Comparison of ENCODE assay signal across 25 mouse cellular contexts in the genomic region with DNA sequence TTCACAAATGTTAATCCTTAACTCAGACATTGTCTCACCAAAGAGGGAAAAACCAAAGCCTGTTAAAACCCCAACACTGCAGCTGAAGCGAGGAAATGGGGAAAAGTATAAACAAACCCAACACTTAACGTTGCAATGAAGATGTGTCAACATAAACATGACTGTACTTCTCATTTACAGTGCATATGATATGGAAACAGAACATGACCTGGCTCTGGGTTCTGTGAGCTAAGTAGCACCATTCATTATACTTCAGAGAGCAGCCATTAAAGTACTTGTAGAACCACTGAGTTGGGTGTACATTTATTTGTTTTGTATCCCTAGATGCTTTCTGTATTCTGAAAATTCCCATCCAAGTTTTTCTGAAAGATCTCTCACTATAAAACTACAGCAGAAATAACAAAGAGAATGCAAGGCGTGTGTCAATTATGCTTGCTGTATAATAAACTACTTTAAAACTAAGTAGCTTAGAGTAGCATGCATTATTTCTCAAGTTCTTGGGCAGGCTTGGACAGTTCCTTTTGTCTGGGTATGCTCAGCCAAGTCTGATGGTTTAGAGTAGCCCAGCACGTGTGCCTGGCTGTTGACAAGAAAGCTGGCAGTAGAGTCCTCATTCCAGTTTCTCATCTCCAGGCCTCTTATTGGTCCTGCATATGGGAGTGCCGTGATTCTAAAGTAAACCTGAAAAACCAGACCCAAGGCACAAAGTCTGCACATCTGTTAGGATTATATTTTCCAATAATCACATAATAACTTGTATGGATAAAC.
DNase-seq lines count a peak whose midpoint lies in the region; ATAC-seq and TF ChIP-seq lines count a peak whose summit lies in the region.
"Had no signal": no experiment of that assay in that cellular context is flagged by ENCODE, and none has a peak within 500 bp of the region (broad histone marks: within the 10 kb centered on the region; RNA-seq: fewer than 3 reads in every experiment).

No protein-coding gene starts in this region.

- H3K9ac ChIP-seq in embryonic facial prominence, embryonic 13.5 days = no peak overlapping the region
- H3K9ac ChIP-seq in lung, embryonic 14.5 days = no peak overlapping the region
- no peak overlapping the region for H3K9ac ChIP-seq in embryonic facial prominence, embryonic 14.5 days (ENCODE audit: low read depth, low read length)
- H3K9ac ChIP-seq in stomach, embryonic 16.5 days (ENCODE audit: low read length) = no peak overlapping the region
- H3K9ac ChIP-seq: embryonic facial prominence, embryonic 12.5 days; forebrain, embryonic 13.5 days; forebrain, embryonic 15.5 days; forebrain, postnatal 0 days had no signal

- no peak overlapping the region for H3K4me3 ChIP-seq in embryonic facial prominence, embryonic 13.5 days
- H3K4me3 ChIP-seq in embryonic facial prominence, embryonic 10.5 days = no peak overlapping the region
- no peak overlapping the region for H3K4me3 ChIP-seq in lung, embryonic 14.5 days (ENCODE audit: low read depth, low read length)
- no peak overlapping the region for H3K4me3 ChIP-seq in embryonic facial prominence, embryonic 14.5 days (ENCODE audit: low read depth, low read length)
- no peak overlapping the region for H3K4me3 ChIP-seq in stomach, embryonic 16.5 days (replicated peaks; ENCODE audit: low read length)
- H3K4me3 ChIP-seq: embryonic facial prominence, embryonic 12.5 days; forebrain, embryonic 13.5 days; forebrain, embryonic 15.5 days had no signal

- no peaks in the 10 kb centered on the region for H3K9me3 ChIP-seq in embryonic facial prominence, embryonic 13.5 days
- H3K9me3 ChIP-seq in embryonic facial prominence, embryonic 10.5 days = no peaks in the 10 kb centered on the region
- no peaks in the 10 kb centered on the region for H3K9me3 ChIP-seq in lung, embryonic 14.5 days (ENCODE audit: low read depth, low read length)
- no peaks in the 10 kb centered on the region for H3K9me3 ChIP-seq in embryonic facial prominence, embryonic 14.5 days (ENCODE audit: control insufficient read depth, low read length)
- H3K9me3 ChIP-seq in stomach, embryonic 16.5 days (replicated peaks; ENCODE audit: control insufficient read depth, low read length) = no peaks in the 10 kb centered on the region
- H3K9me3 ChIP-seq: embryonic facial prominence, embryonic 12.5 days; forebrain, embryonic 13.5 days; forebrain, embryonic 15.5 days; G1E had no signal

- TF ChIP-seq CTCF in lung, embryonic 14.5 days (IDR thresholded peaks at IDR 0.05; ENCODE audit: low read depth) = no peak

- no peaks in the 10 kb centered on the region for H3K4me1 ChIP-seq in embryonic facial prominence, embryonic 13.5 days
- H3K4me1 ChIP-seq in embryonic facial prominence, embryonic 10.5 days = no peaks in the 10 kb centered on the region
- H3K4me1 ChIP-seq in lung, embryonic 14.5 days (ENCODE audit: insufficient read depth) = no peaks in the 10 kb centered on the region
- no peaks in the 10 kb centered on the region for H3K4me1 ChIP-seq in embryonic facial prominence, embryonic 14.5 days (ENCODE audit: control insufficient read depth, insufficient read depth, low read length)
- H3K4me1 ChIP-seq in stomach, embryonic 16.5 days (ENCODE audit: control insufficient read depth, insufficient read depth, low read length) = no peaks in the 10 kb centered on the region
- H3K4me1 ChIP-seq: embryonic facial prominence, embryonic 12.5 days; forebrain, embryonic 13.5 days; forebrain, embryonic 15.5 days had no signal

- no peak overlapping the region for H3K4me2 ChIP-seq in embryonic facial prominence, embryonic 13.5 days
- no peak overlapping the region for H3K4me2 ChIP-seq in lung, embryonic 14.5 days
- H3K4me2 ChIP-seq in embryonic facial prominence, embryonic 14.5 days (ENCODE audit: low read depth, low read length) = no peak overlapping the region
- no peak overlapping the region for H3K4me2 ChIP-seq in stomach, embryonic 16.5 days (ENCODE audit: low read depth, low read length)
- H3K4me2 ChIP-seq: embryonic facial prominence, embryonic 12.5 days; forebrain, embryonic 13.5 days; forebrain, embryonic 15.5 days had no signal

- H3K27me3 ChIP-seq in embryonic facial prominence, embryonic 13.5 days = no peaks in the 10 kb centered on the region
- H3K27me3 ChIP-seq in embryonic facial prominence, embryonic 10.5 days (replicated peaks; ENCODE audit: low read depth, poor library complexity, severe bottlenecking) = no peaks in the 10 kb centered on the region
- H3K27me3 ChIP-seq in lung, embryonic 14.5 days (ENCODE audit: insufficient read depth, low read length) = no peaks in the 10 kb centered on the region
- H3K27me3 ChIP-seq in embryonic facial prominence, embryonic 14.5 days (replicated peaks; ENCODE audit: control insufficient read depth, insufficient read depth, low read length) = no peaks in the 10 kb centered on the region
- no peaks in the 10 kb centered on the region for H3K27me3 ChIP-seq in stomach, embryonic 16.5 days (ENCODE audit: control insufficient read depth, insufficient read depth, low read length)
- H3K27me3 ChIP-seq: CH12.LX; embryonic facial prominence, embryonic 12.5 days; forebrain, embryonic 13.5 days; forebrain, embryonic 15.5 days; Patski had no signal

- ATAC-seq in embryonic facial prominence, embryonic 13.5 days (ENCODE audit: insufficient number of reproducible peaks, insufficient read depth, low FRiP score, low TSS enrichment, low read depth) = peak; percentile 67; the same call in 1 of the 2 replicates
- no peak for ATAC-seq in lung, embryonic 14.5 days (ENCODE audit: insufficient read depth)
- ATAC-seq in embryonic facial prominence, embryonic 14.5 days (ENCODE audit: low read depth) = peak; percentile 83
- ATAC-seq in stomach, embryonic 16.5 days (ENCODE audit: insufficient read depth, low FRiP score) = peak; percentile 68; the same call in 1 of the 2 replicates
- ATAC-seq: activated CD4-positive, CD25-positive, alpha-beta regulatory T cell, adult 4 months; CD4-positive, CD25-positive, alpha-beta regulatory T cell, adult 4 months; forebrain, embryonic 13.5 days; forebrain, embryonic 15.5 days; forebrain, postnatal 0 days; Patski had no signal

- H3K36me3 ChIP-seq in embryonic facial prominence, embryonic 13.5 days = no peaks in the 10 kb centered on the region
- no peaks in the 10 kb centered on the region for H3K36me3 ChIP-seq in embryonic facial prominence, embryonic 10.5 days (replicated peaks)
- no peaks in the 10 kb centered on the region for H3K36me3 ChIP-seq in lung, embryonic 14.5 days (ENCODE audit: insufficient read depth)
- no peaks in the 10 kb centered on the region for H3K36me3 ChIP-seq in embryonic facial prominence, embryonic 14.5 days (ENCODE audit: control insufficient read depth, insufficient read depth, low read length)
- H3K36me3 ChIP-seq in stomach, embryonic 16.5 days (ENCODE audit: control insufficient read depth, insufficient read depth, low read length) = no peaks in the 10 kb centered on the region
- H3K36me3 ChIP-seq: embryonic facial prominence, embryonic 12.5 days; forebrain, embryonic 15.5 days; G1E had no signal

- WGBS in embryonic facial prominence, embryonic 13.5 days = 64% methylated on average over 5 of the region's 5 CpGs
- 75% methylated on average over 5 of the region's 5 CpGs for WGBS in embryonic facial prominence, embryonic 10.5 days
- 43% methylated on average over 5 of the region's 5 CpGs for WGBS in lung, embryonic 14.5 days
- 64% methylated on average over 5 of the region's 5 CpGs for WGBS in embryonic facial prominence, embryonic 14.5 days
- 35% methylated on average over 5 of the region's 5 CpGs for WGBS in stomach, embryonic 16.5 days

- no peak for DNase-seq in embryonic facial prominence, embryonic 10.5 days (ENCODE audit: low spot score)
- DNase-seq in lung, embryonic 14.5 days = peak; percentile 4
- no peak for DNase-seq in lung, postnatal 4 days
- peak; percentile 61 for DNase-seq in embryonic facial prominence, embryonic 14.5 days (ENCODE audit: low spot score)
- no peak for DNase-seq in cerebellum, postnatal 4 days (ENCODE audit: low spot score in 2 of 2)
- DNase-seq: adrenal gland, adult 8-10 months; adrenal gland, postnatal 14 days; adrenal gland, postnatal 36 days; B cell, adult 2 months; cerebellum, adult 11-12 months; cerebellum, adult 2 months; cerebellum, adult 9-10 months; cerebellum, postnatal 25 days; embryo, embryonic 11 days; forebrain, postnatal 0 days had no signal

- H3K27ac ChIP-seq in embryonic facial prominence, embryonic 13.5 days = no peak overlapping the region
- no peak overlapping the region for H3K27ac ChIP-seq in embryonic facial prominence, embryonic 10.5 days (replicated peaks)
- H3K27ac ChIP-seq in lung, embryonic 14.5 days (ENCODE audit: low read depth) = no peak overlapping the region
- H3K27ac ChIP-seq in embryonic facial prominence, embryonic 14.5 days (replicated peaks; ENCODE audit: low read depth, low read length) = no peak overlapping the region
- no peak overlapping the region for H3K27ac ChIP-seq in stomach, embryonic 16.5 days (ENCODE audit: low read length)
- H3K27ac ChIP-seq: embryonic facial prominence, embryonic 12.5 days; forebrain, embryonic 13.5 days; forebrain, embryonic 15.5 days had no signal

Comparison
In these comparisons a context has a peak if more than half of its experiments do, and no peak if none do; other contexts are left out.
1. DNase-seq: peak in lung, embryonic 14.5 days (single experiment) and embryonic facial prominence, embryonic 14.5 days (single experiment); none in embryonic facial prominence, embryonic 10.5 days (single experiment), lung, postnatal 4 days (0 of 2) and cerebellum, postnatal 4 days (0 of 2).